In the genomic region with DNA sequence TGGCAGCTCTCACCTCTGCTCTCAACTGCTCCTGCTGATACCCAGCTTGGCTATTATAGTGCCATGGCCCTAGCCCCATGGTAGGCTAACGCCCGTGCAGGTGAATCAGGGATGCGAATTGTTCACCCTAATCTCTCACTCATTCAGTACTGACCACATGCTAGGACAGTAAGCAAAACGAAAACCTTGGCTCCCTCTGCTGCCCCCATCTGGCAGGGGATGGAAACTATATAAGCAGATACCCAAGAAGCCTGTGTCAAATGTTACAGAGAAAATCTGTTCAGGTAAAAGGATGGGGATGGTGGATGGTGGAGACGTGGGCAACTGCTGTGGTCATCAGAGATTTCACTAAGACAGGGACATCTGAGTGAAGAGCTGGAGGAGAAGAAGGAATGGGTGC, we compare ENCODE assay signal across 9 mouse cellular contexts.
DNase-seq lines count a peak whose midpoint lies in the region; ATAC-seq and TF ChIP-seq lines count a peak whose summit lies in the region.
"Had no signal": no experiment of that assay in that cellular context is flagged by ENCODE, and none has a peak within 500 bp of the region (broad histone marks: within the 10 kb centered on the region; RNA-seq: fewer than 3 reads in every experiment).

No protein-coding gene starts in this region.

- H3K27me3 ChIP-seq in heart, postnatal 0 days (ENCODE audit: control insufficient read depth, insufficient read depth, low read length): no peaks in the 10 kb centered on the region
- H3K27me3 ChIP-seq in heart, embryonic 11.5 days (ENCODE audit: control insufficient read depth, insufficient read depth, low read length): no peaks in the 10 kb centered on the region
- H3K27me3 ChIP-seq in embryonic facial prominence, embryonic 10.5 days (replicated peaks; ENCODE audit: low read depth, poor library complexity, severe bottlenecking): 0 out of 2 replicates have a peak, but pooled peaks cover 8% of the 10 kb centered on the region
- H3K27me3 ChIP-seq in midbrain, embryonic 10.5 days (ENCODE audit: low read depth, poor library complexity, severe bottlenecking): peaks cover 10% of the 10 kb centered on the region; the same call in 1 of the 2 replicates
- H3K27me3 ChIP-seq: neural tube, embryonic 12.5 days had no signal

- peak; percentile 50 for TF ChIP-seq CTCF in heart, postnatal 0 days (IDR thresholded peaks at IDR 0.05; ENCODE audit: low read depth)

- no peaks in the 10 kb centered on the region for H3K9me3 ChIP-seq in heart, postnatal 0 days (replicated peaks; ENCODE audit: control insufficient read depth, low read length)
- no peaks in the 10 kb centered on the region for H3K9me3 ChIP-seq in heart, embryonic 11.5 days (replicated peaks; ENCODE audit: control insufficient read depth, low read length)
- H3K9me3 ChIP-seq in embryonic facial prominence, embryonic 10.5 days: no peaks in the 10 kb centered on the region
- no peaks in the 10 kb centered on the region for H3K9me3 ChIP-seq in midbrain, embryonic 10.5 days (replicated peaks)
- H3K9me3 ChIP-seq: neural tube, embryonic 12.5 days had no signal

- no peaks in the 10 kb centered on the region for H3K36me3 ChIP-seq in heart, postnatal 0 days (replicated peaks; ENCODE audit: control insufficient read depth, insufficient read depth, low read length)
- H3K36me3 ChIP-seq in heart, embryonic 11.5 days (ENCODE audit: control insufficient read depth, insufficient read depth, low read length): no peaks in the 10 kb centered on the region
- H3K36me3 ChIP-seq in embryonic facial prominence, embryonic 10.5 days (replicated peaks): no peaks in the 10 kb centered on the region
- no peaks in the 10 kb centered on the region for H3K36me3 ChIP-seq in midbrain, embryonic 10.5 days
- H3K36me3 ChIP-seq: neural tube, embryonic 12.5 days had no signal

- no peak for ATAC-seq in heart, postnatal 0 days (ENCODE audit: insufficient read depth, low read depth)
- no peak for ATAC-seq in heart, embryonic 11.5 days (replicated peaks; ENCODE audit: insufficient number of reproducible peaks, low FRiP score, low TSS enrichment)

- no peak overlapping the region for H3K4me3 ChIP-seq in heart, postnatal 0 days (ENCODE audit: low read depth, low read length)
- H3K4me3 ChIP-seq in heart, embryonic 11.5 days (ENCODE audit: low read depth, low read length): no peak overlapping the region
- H3K4me3 ChIP-seq in embryonic facial prominence, embryonic 10.5 days: no peak overlapping the region
- no peak overlapping the region for H3K4me3 ChIP-seq in midbrain, embryonic 10.5 days
- H3K4me3 ChIP-seq: neural tube, embryonic 12.5 days had no signal

- DNase-seq in heart, postnatal 0 days (ENCODE audit: low spot score): no peak
- DNase-seq in testis, postnatal 10 days (ENCODE audit: low spot score): peak; percentile 51
- no peak for DNase-seq in testis, postnatal 14 days (ENCODE audit: low spot score)
- DNase-seq in embryonic facial prominence, embryonic 10.5 days (ENCODE audit: low spot score): peak; percentile 43
- DNase-seq in mesoderm, embryonic 11.5 days (ENCODE audit: low read depth, low spot score): peak; percentile 23
- DNase-seq in left cerebral cortex, adult 9 months (ENCODE audit: low spot score in 2 of 2): no peak
- no peak for DNase-seq in midbrain, embryonic 10.5 days (ENCODE audit: low spot score)

- TF ChIP-seq EP300 in heart, postnatal 0 days (IDR thresholded peaks at IDR 0.05; ENCODE audit: low read depth): no peak

- peaks cover 5% of the 10 kb centered on the region; the same call in 1 of the 2 replicates for H3K4me1 ChIP-seq in heart, postnatal 0 days (ENCODE audit: control insufficient read depth, insufficient read depth)
- H3K4me1 ChIP-seq in heart, embryonic 11.5 days (ENCODE audit: control insufficient read depth, insufficient read depth, low read length): no peaks in the 10 kb centered on the region
- H3K4me1 ChIP-seq in embryonic facial prominence, embryonic 10.5 days: peaks cover 14% of the 10 kb centered on the region
- peaks cover 47% of the 10 kb centered on the region for H3K4me1 ChIP-seq in midbrain, embryonic 10.5 days
- H3K4me1 ChIP-seq: neural tube, embryonic 12.5 days had no signal

- no peak overlapping the region for H3K4me2 ChIP-seq in heart, postnatal 0 days (ENCODE audit: low read depth, low read length)
- H3K4me2 ChIP-seq in heart, embryonic 11.5 days: no peak overlapping the region
- H3K4me2 ChIP-seq: neural tube, embryonic 12.5 days had no signal

- 71% methylated on average over 5 of the region's 5 CpGs for WGBS in heart, postnatal 0 days
- WGBS in heart, embryonic 11.5 days (ENCODE audit: insufficient replicate concordance): 64% methylated on average over 5 of the region's 5 CpGs
- 67% methylated on average over 5 of the region's 5 CpGs for WGBS in embryonic facial prominence, embryonic 10.5 days
- WGBS in midbrain, embryonic 10.5 days: 69% methylated on average over 5 of the region's 5 CpGs

- H3K27ac ChIP-seq in heart, postnatal 0 days (ENCODE audit: low read depth): no peak overlapping the region
- H3K27ac ChIP-seq in heart, embryonic 11.5 days (ENCODE audit: low read depth, low read length): no peak overlapping the region
- no peak overlapping the region for H3K27ac ChIP-seq in embryonic facial prominence, embryonic 10.5 days (replicated peaks)
- H3K27ac ChIP-seq in midbrain, embryonic 10.5 days (replicated peaks): no peak overlapping the region
- H3K27ac ChIP-seq: neural tube, embryonic 12.5 days had no signal

- no peak overlapping the region for H3K9ac ChIP-seq in heart, postnatal 0 days (replicated peaks; ENCODE audit: low read depth, low read length)
- H3K9ac ChIP-seq in heart, embryonic 11.5 days (ENCODE audit: low read depth, low read length): no peak overlapping the region
- H3K9ac ChIP-seq: neural tube, embryonic 12.5 days had no signal

Comparison
In these comparisons a context has a peak if more than half of its experiments do, and no peak if none do; other contexts are left out.
1. DNase-seq: peak in testis, postnatal 10 days (single experiment), embryonic facial prominence, embryonic 10.5 days (single experiment) and mesoderm, embryonic 11.5 days (single experiment); none in heart, postnatal 0 days (single experiment), testis, postnatal 14 days (single experiment), left cerebral cortex, adult 9 months (0 of 2) and midbrain, embryonic 10.5 days (single experiment).